Mouse (Mus musculus) forebrain, embryonic 12.5 days (tissue): ENCODE measurements around the gene Tnni3. TPM values are rescaled to one million over a fixed set of nuclear protein-coding genes. Genes with fewer than 3 reads are reported as not detected.
"Not testable (repeated sequence)": the region's sequence is repeated elsewhere in the genome, so short reads cannot be mapped to it uniquely, and the experiment has no call there.

Experiments
- ATAC-seq: fragments of 200-750 bp; cut with Nextera tagmentation; 2 replicates; pipeline ENCODE4 v1.8.0; 2017; ENCODE audit warnings: moderate TSS enrichment; ENCODE audit not compliant: low FRiP score
- H3K27ac ChIP-seq: fragments of 300-500 bp; sonication (generic); 2 replicates; pipeline ENCODE4 v1.5.1; 2016; ENCODE audit warnings: mild to moderate bottlenecking
- H3K27me3 ChIP-seq: fragments of 300-500 bp; sonication (generic); 2 replicates; pipeline ENCODE4 v1.6.1; 2016; ENCODE audit warnings: mild to moderate bottlenecking
- H3K36me3 ChIP-seq: fragments of 300-500 bp; sonication (generic); replicated peaks from 2 replicates; pipeline ENCODE4 v1.6.1; 2016; ENCODE audit warnings: mild to moderate bottlenecking
- H3K4me1 ChIP-seq: fragments of 300-500 bp; sonication (generic); 2 replicates; pipeline ENCODE4 v1.6.1; 2016
- H3K4me2 ChIP-seq: fragments of 300-500 bp; sonication (generic); 2 replicates; pipeline ENCODE4 v1.6.1; 2016; ENCODE audit warnings: mild to moderate bottlenecking, moderate library complexity
- H3K4me3 ChIP-seq: fragments of 300-500 bp; sonication (generic); replicated peaks from 2 replicates; pipeline ENCODE4 v1.5.1; 2016; ENCODE audit warnings: mild to moderate bottlenecking
- H3K9ac ChIP-seq: fragments of 300-500 bp; sonication (generic); 2 replicates; pipeline ENCODE4 v1.6.1; 2016; ENCODE audit warnings: mild to moderate bottlenecking
- H3K9me3 ChIP-seq: fragments of 300-500 bp; sonication (generic); 2 replicates; pipeline ENCODE4 v1.6.1; 2016
- WGBS: fragments of 180-500 bp; shearing (Covaris S2); methylation state at CpG from one replicate; pipeline ENCODE4 v1.1.7; 2016; 5-methylcytosine and 5-hydroxymethylcytosine counted together
- polyA plus RNA-seq: library from polyadenylated mRNA; unstranded; fragments of >200 nt; fragmentation: Nextera tagmentation; extraction: Ambion mirVana; gene quantifications from 2 replicates; pipeline ENCODE4 v1.2.1, GENCODE M21; 2016

The Tnni3 gene
- 2.2 and 2.4 TPM in 2 replicates for polyA plus RNA-seq

- H3K9me3 ChIP-seq, H3K36me3 ChIP-seq, H3K9ac ChIP-seq, ATAC-seq, H3K4me2 ChIP-seq, H3K4me3 ChIP-seq, H3K27ac ChIP-seq: not testable (repeated sequence)
- 66% methylated on average over 15 of the region's 15 CpGs for WGBS
- H3K27me3 ChIP-seq = peaks cover 34% of the 10 kb centered on the region
- H3K4me1 ChIP-seq = peaks cover 21% of the 10 kb centered on the region
These were observed at the start of gene Tnni3 for GRCm38 (mm10) chr7:4524212-4524922. Gene Tnni3, minus strand, starts transcription at chr7:4524229.

- H3K36me3 ChIP-seq, H3K27ac ChIP-seq, H3K27me3 ChIP-seq, H3K4me2 ChIP-seq, H3K4me3 ChIP-seq, H3K9ac ChIP-seq, H3K9me3 ChIP-seq, H3K4me1 ChIP-seq, ATAC-seq: not testable (repeated sequence)
- WGBS = 67% methylated on average over 2 of the region's 2 CpGs
These were observed 48.3 kb upstream of the Tnni3 start for GRCm38 (mm10) chr7:4572361-4572760.

GRCm38 (mm10) chr7:4562660-4563059 lies 38.6 kb upstream of the Tnni3 start:
- Histone ChIP-seq H3K9me3 (no peaks in the 10 kb centered on the region), H3K9ac (no peak overlapping the region), H3K27ac (no peak overlapping the region), H3K36me3 (no peaks in the 10 kb centered on the region), H3K4me1 (no peaks in the 10 kb centered on the region), H3K4me2 (no peak overlapping the region), H3K27me3 (no peaks in the 10 kb centered on the region), H3K4me3 (no peak overlapping the region)
- 87% methylated on average over 3 of the region's 3 CpGs for WGBS
- no peak for ATAC-seq

DNA sequence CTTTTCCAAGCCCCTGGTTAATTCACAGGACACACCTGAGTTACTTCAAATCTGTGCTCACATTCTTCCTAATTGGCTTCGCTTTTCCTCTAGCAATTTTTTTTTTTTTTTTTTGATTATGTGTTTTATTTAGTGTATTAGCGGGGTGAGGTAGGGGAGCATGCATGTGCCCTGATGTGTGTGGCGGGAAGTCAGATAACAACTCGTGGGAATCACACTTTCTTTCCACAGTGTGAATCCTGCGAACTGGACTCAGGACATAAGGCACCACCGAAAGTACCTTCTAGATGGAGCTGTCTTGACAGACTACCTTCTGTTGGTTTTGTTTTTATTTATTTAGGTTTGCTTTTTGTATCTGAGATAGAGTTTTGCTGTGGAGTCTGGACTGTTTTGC lies 33.1 kb upstream of the Tnni3 start:
- H3K27ac ChIP-seq = no peak overlapping the region
- H3K4me2 ChIP-seq = no peak overlapping the region
- WGBS = 69% methylated on average over 6 of the region's 6 CpGs
- no peaks in the 10 kb centered on the region for H3K9me3 ChIP-seq
- H3K9ac ChIP-seq = no peak overlapping the region
- peaks cover 3% of the 10 kb centered on the region; the same call in 1 of the 2 replicates for H3K4me1 ChIP-seq
- no peak overlapping the region for H3K4me3 ChIP-seq
- H3K27me3 ChIP-seq = peaks cover 21% of the 10 kb centered on the region; the same call in 1 of the 2 replicates
- H3K36me3 ChIP-seq = no peaks in the 10 kb centered on the region
- peak; percentile 60 for ATAC-seq

DNA sequence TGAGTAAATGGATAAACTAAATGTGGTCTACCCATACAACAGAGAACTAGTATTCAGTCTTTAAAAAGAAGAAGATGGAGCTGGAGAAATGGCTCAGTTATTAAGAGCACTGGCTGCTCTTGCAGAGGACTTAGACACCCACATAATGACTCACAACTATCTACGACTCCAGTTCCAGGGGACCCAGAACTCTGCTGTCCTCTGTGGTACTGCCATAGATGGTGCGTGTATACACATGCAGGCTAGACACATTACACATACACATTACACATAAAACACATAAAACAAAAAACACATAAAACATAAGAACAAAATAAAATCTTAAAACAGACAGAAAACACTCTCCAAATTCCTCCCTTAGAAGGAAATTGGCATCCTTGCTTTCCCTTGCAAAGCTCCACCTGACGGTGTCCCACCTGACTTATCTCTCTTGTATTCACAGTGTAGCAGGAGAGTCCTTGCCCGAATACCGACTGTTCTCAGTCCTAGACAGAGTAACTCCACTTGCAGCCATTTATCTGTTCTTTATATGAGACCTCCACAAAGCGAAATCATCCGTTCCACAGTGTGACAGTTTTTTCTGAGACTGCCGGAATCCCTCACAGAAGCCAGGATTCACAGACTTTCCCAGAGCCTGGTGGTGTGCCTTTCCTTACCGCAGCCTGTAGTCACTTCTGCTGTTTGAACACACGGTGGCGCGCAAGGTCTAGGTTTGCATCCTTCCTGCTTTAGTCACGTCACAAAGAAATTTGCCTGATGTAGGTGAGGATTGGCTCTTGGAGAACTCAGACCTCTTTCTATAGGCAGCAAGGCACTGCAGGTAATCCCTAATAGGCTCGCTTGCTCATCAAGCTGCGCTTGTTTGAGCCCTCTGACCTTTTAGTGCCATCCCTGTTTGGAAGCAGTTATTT lies 32.5 kb upstream of the Tnni3 start:
- H3K27me3 ChIP-seq = peaks cover 21% of the 10 kb centered on the region; the same call in 1 of the 2 replicates
- H3K9ac ChIP-seq = no peak overlapping the region
- 24% methylated on average over 15 of the region's 15 CpGs for WGBS
- peak; percentile 89 for ATAC-seq
- H3K9me3 ChIP-seq = no peaks in the 10 kb centered on the region
- peaks cover 3% of the 10 kb centered on the region; the same call in 1 of the 2 replicates for H3K4me1 ChIP-seq
- H3K27ac ChIP-seq = no peak overlapping the region
- H3K4me3 ChIP-seq = no peak overlapping the region
- H3K4me2 ChIP-seq = no peak overlapping the region
- no peaks in the 10 kb centered on the region for H3K36me3 ChIP-seq

- 7% methylated on average over 25 of the region's 33 CpGs for WGBS
- H3K4me1 ChIP-seq = peaks cover 22% of the 10 kb centered on the region
- peak within 1 kb of the TSS; percentile 75 for H3K4me2 ChIP-seq
- peak within 1 kb of the TSS; percentile 78 for H3K27ac ChIP-seq
- 0 out of 2 replicates have a peak, but pooled peaks cover 6% of the 10 kb centered on the region for H3K36me3 ChIP-seq
- ATAC-seq = peak; percentile 71
- H3K9ac ChIP-seq = peak within 1 kb of the TSS; percentile 56
- no peaks in the 10 kb centered on the region for H3K9me3 ChIP-seq
- peaks cover 4% of the 10 kb centered on the region for H3K27me3 ChIP-seq
- peak within 1 kb of the TSS; percentile 49 for H3K4me3 ChIP-seq
These were observed 23.2 kb upstream of the Tnni3 start, which contains the start of gene Syt5 for GRCm38 (mm10) chr7:4547221-4547641. Gene Syt5, minus strand, starts transcription at chr7:4547541.

- peak overlapping the region; percentile 49 for H3K4me3 ChIP-seq
- peak overlapping the region; percentile 78 for H3K27ac ChIP-seq
- H3K4me1 ChIP-seq = peaks cover 22% of the 10 kb centered on the region
- 1% methylated on average over 26 of the region's 26 CpGs for whole genome bisulfite sequencing
- peak overlapping the region; percentile 56 for H3K9ac ChIP-seq
- H3K4me2 ChIP-seq = peak overlapping the region; percentile 75
- ATAC-seq = peak; percentile 94
- no peaks in the 10 kb centered on the region for H3K9me3 ChIP-seq
- 0 out of 2 replicates have a peak, but pooled peaks cover 6% of the 10 kb centered on the region for H3K36me3 ChIP-seq
- peaks cover 4% of the 10 kb centered on the region for H3K27me3 ChIP-seq
These were observed 22.6 kb upstream of the Tnni3 start for GRCm38 (mm10) chr7:4546591-4547131.

DNA sequence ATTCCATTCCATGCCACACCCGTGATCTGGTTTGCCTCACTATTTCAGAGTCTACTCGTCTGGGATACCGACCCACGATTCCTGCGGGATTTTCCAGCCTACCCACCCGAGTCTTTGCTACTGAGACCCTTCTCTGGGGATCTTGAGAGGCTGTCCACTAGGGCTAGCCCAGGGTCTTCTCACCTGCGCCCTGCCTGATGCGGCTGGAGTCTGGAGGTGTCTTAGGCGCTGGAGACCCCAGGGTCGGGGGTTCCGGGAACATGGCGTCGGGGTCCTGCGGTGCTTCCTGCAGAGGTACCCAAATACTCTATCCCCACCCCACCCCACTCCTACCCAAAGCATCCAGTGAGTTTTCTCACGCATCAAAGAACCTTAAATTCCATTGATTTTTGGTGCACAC lies 22.0 kb upstream of the Tnni3 start:
- Histone ChIP-seq H3K27me3 (peaks cover 2% of the 10 kb centered on the region), H3K9me3 (no peaks in the 10 kb centered on the region), H3K27ac (no peak overlapping the region), H3K4me3 (peak overlapping the region; percentile 49), H3K4me1 (peaks cover 22% of the 10 kb centered on the region), H3K4me2 (peak overlapping the region; percentile 75), H3K9ac (peak overlapping the region; percentile 56; the same call in 1 of the 2 replicates), H3K36me3 (0 out of 2 replicates have a peak, but pooled peaks cover 6% of the 10 kb centered on the region)
- ATAC-seq = peak; percentile 69
- WGBS = 73% methylated on average over 15 of the region's 15 CpGs

DNA sequence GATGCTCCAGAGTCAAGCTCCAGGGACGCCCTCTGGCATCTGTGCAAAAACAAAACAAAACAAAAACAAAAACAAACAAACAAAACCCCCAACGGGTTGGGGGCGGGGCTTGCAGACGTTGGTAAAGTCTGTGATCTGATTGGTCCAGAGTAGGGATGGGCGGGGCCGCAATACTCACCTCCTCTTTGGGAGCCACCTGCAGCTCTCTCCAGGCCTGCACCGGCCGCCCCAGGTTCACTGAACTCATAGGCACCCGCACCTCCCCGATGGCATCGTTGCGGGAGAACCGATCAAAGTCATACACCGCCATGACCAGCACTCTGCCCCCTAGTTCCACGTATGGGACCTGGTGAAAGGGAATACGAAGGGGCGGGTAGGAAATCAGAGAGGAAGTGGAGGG lies 18.0 kb upstream of the Tnni3 start:
- Histone ChIP-seq H3K4me2 (no peak overlapping the region), H3K27me3 (no peaks in the 10 kb centered on the region; the same call in 1 of the 2 replicates), H3K4me3 (no peak overlapping the region), H3K9me3 (no peaks in the 10 kb centered on the region), H3K9ac (no peak overlapping the region), H3K4me1 (peaks cover 17% of the 10 kb centered on the region), H3K27ac (no peak overlapping the region), H3K36me3 (0 out of 2 replicates have a peak, but pooled peaks cover 6% of the 10 kb centered on the region)
- 42% methylated on average over 17 of the region's 17 CpGs for WGBS
- no peak for ATAC-seq

GRCm38 (mm10) chr7:4541344-4541743 lies 17.3 kb upstream of the Tnni3 start:
- Histone ChIP-seq H3K9ac (no peak overlapping the region), H3K27me3 (no peaks in the 10 kb centered on the region; the same call in 1 of the 2 replicates), H3K9me3 (no peaks in the 10 kb centered on the region), H3K4me2 (no peak overlapping the region), H3K4me1 (peaks cover 10% of the 10 kb centered on the region), H3K27ac (no peak overlapping the region), H3K36me3 (0 out of 2 replicates have a peak, but pooled peaks cover 6% of the 10 kb centered on the region), H3K4me3 (no peak overlapping the region)
- 78% methylated on average over 5 of the region's 5 CpGs for WGBS
- ATAC-seq = no peak

- Histone ChIP-seq H3K9me3 (no peaks in the 10 kb centered on the region), H3K27me3 (no peaks in the 10 kb centered on the region; the same call in 1 of the 2 replicates), H3K4me1 (no peaks in the 10 kb centered on the region), H3K27ac (no peak overlapping the region), H3K9ac (no peak overlapping the region), H3K36me3 (0 out of 2 replicates have a peak, but pooled peaks cover 6% of the 10 kb centered on the region), H3K4me3 (no peak overlapping the region), H3K4me2 (no peak overlapping the region)
- ATAC-seq = no peak
- WGBS = 72% methylated on average over 2 of the region's 2 CpGs
These were observed 15.0 kb upstream of the Tnni3 start for GRCm38 (mm10) chr7:4539019-4539418.

- 53% methylated on average over 4 of the region's 4 CpGs for WGBS
- no peak for ATAC-seq
- Histone ChIP-seq H3K27me3 (no peaks in the 10 kb centered on the region; the same call in 1 of the 2 replicates), H3K36me3 (no peaks in the 10 kb centered on the region), H3K27ac (no peak overlapping the region), H3K4me2 (no peak overlapping the region), H3K4me1 (peaks cover 4% of the 10 kb centered on the region), H3K9me3 (no peaks in the 10 kb centered on the region), H3K9ac (no peak overlapping the region), H3K4me3 (no peak overlapping the region)
These were observed 13.2 kb upstream of the Tnni3 start for GRCm38 (mm10) chr7:4537181-4537580.
